ENCODE assay signal across 8 mouse cellular contexts in the genomic region with DNA sequence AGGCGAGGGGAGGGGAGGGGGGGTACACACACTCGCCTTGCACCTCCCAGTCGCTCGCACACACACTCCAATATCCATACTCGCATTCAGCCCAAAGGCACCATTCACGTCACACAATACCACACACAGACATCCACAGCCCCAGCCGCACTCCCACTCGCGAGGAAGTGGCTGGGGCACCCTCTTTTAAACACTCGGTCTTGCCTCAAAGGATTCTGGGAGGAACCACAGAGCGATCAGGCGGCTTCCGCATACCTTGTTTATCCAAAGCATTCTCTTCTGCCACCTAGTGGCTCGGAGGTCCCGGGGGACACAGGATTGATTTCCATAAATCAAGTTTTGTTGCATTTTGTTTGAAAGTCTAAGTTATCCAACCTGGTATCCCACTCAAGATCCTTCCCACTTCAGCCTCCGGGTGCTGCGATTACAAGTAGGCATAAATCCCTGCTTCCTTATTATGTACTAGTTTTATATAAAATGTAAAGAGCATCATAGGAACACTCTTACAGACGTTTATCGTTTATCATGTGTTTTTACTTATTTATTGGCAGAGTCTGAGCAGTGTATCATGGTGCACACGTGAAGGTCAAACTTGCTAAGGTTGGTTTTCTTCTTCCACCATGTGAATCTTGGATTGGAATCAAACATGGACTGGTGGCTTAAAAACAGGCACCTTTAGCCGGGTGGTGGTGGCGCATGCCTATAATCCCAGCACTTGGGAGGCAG. TPM values are rescaled to one million over a fixed set of nuclear protein-coding genes. Genes with fewer than 3 reads are reported as not detected.
A peak's percentile ranks its signal among the peaks of the same experiment; 100 is the strongest.
DNase-seq lines count a peak whose midpoint lies in the region; ATAC-seq lines count a peak whose summit lies in the region.

No protein-coding gene starts in this region.

- no peaks in the 10 kb centered on the region for H3K27me3 ChIP-seq in heart, embryonic 13.5 days (replicated peaks)
- H3K27me3 ChIP-seq in liver, embryonic 12.5 days (replicated peaks) = 0 out of 2 replicates have a peak, but pooled peaks cover 4% of the 10 kb centered on the region
- no peaks in the 10 kb centered on the region for H3K27me3 ChIP-seq in stomach, embryonic 15.5 days (replicated peaks)

- H3K4me1 ChIP-seq in heart, embryonic 13.5 days = peaks cover 5% of the 10 kb centered on the region
- peaks cover 40% of the 10 kb centered on the region for H3K4me1 ChIP-seq in liver, embryonic 12.5 days
- H3K4me1 ChIP-seq in stomach, embryonic 15.5 days = peaks cover 4% of the 10 kb centered on the region; the same call in 1 of the 2 replicates

- H3K9me3 ChIP-seq in heart, embryonic 13.5 days = no peaks in the 10 kb centered on the region
- H3K9me3 ChIP-seq in liver, embryonic 12.5 days (replicated peaks) = no peaks in the 10 kb centered on the region
- H3K9me3 ChIP-seq in stomach, embryonic 15.5 days = no peaks in the 10 kb centered on the region

- peak overlapping the region; percentile 86 for H3K4me2 ChIP-seq in heart, embryonic 13.5 days
- H3K4me2 ChIP-seq in liver, embryonic 12.5 days = peak overlapping the region; percentile 87
- peak overlapping the region; percentile 77 for H3K4me2 ChIP-seq in stomach, embryonic 15.5 days

- peak; percentile 97 for ATAC-seq in erythroid progenitor cell, adult 5-6 weeks (replicated peaks; ENCODE audit: low FRiP score, poor library complexity, severe bottlenecking)
- ATAC-seq in heart, embryonic 13.5 days (ENCODE audit: extremely low read depth, insufficient number of reproducible peaks, low FRiP score, low TSS enrichment) = peak; percentile 90
- peak; percentile 91 for ATAC-seq in liver, embryonic 12.5 days
- ATAC-seq in stomach, embryonic 15.5 days (ENCODE audit: insufficient read depth, low FRiP score, low read depth) = peak; percentile 97

- H3K4me3 ChIP-seq in heart, embryonic 13.5 days = peak overlapping the region; percentile 90
- H3K4me3 ChIP-seq in liver, embryonic 12.5 days = peak overlapping the region; percentile 79
- peak overlapping the region; percentile 89 for H3K4me3 ChIP-seq in stomach, embryonic 15.5 days (replicated peaks)

- peak overlapping the region; percentile 90 for H3K27ac ChIP-seq in heart, embryonic 13.5 days (replicated peaks)
- H3K27ac ChIP-seq in liver, embryonic 12.5 days = peak overlapping the region; percentile 84
- H3K27ac ChIP-seq in stomach, embryonic 15.5 days = peak overlapping the region; percentile 89

- peaks cover 31% of the 10 kb centered on the region for H3K36me3 ChIP-seq in heart, embryonic 13.5 days
- H3K36me3 ChIP-seq in liver, embryonic 12.5 days = peaks cover 29% of the 10 kb centered on the region
- H3K36me3 ChIP-seq in stomach, embryonic 15.5 days = peaks cover 19% of the 10 kb centered on the region

- peak; percentile 97 for DNase-seq in CD4-positive helper T cell, adult 2 months (ENCODE audit: low read depth, low spot score)
- peak; percentile 91 for DNase-seq in brain, embryonic 18.5 days (ENCODE audit: low read depth, low spot score)
- DNase-seq in kidney, postnatal 10 days = peak; percentile 95
- DNase-seq in natural killer cell, adult 2 months (ENCODE audit: low spot score in 2 of 2) = peak; percentile 94 to 95

- WGBS in heart, embryonic 13.5 days = 18% methylated on average over 21 of the region's 22 CpGs
- 18% methylated on average over 21 of the region's 22 CpGs for WGBS in liver, embryonic 12.5 days (ENCODE audit: insufficient replicate concordance)
- 16% methylated on average over 21 of the region's 22 CpGs for WGBS in stomach, embryonic 15.5 days

- H3K9ac ChIP-seq in heart, embryonic 13.5 days = peak overlapping the region; percentile 98
- H3K9ac ChIP-seq in liver, embryonic 12.5 days = peak overlapping the region; percentile 91
- H3K9ac ChIP-seq in stomach, embryonic 15.5 days = peak overlapping the region; percentile 99

RNA-seq across cellular contexts. Expression of a gene that starts 7.5 kb away (rescaled TPM):
- total RNA-seq in erythroid progenitor cell, adult 5-6 weeks (2015; ENCODE audit: low replicate concordance) = 9.7 and 13.0 TPM in 2 replicates
- 27.0 and 27.8 TPM in 2 replicates for total RNA-seq in erythroid progenitor cell, adult 5-6 weeks (2017; ENCODE audit: low replicate concordance)
- polyA plus RNA-seq in heart, embryonic 13.5 days (2015; fragmentation: Nextera tagmentation; extraction: Ambion mirVana) = 28.2 and 30.6 TPM in 2 replicates
- 17.8 and 19.8 TPM in 2 replicates for polyA plus RNA-seq in liver, embryonic 12.5 days (2016; fragmentation: Nextera tagmentation; extraction: Ambion mirVana)
- 38.3 and 40.0 TPM in 2 replicates for polyA plus RNA-seq in stomach, embryonic 15.5 days (2015; fragmentation: Nextera tagmentation; extraction: Ambion mirVana)

RNA-seq across cellular contexts. Expression of a gene that starts 16.7 kb away (rescaled TPM):
- 1.7 and 7.6 TPM in 2 replicates for total RNA-seq in erythroid progenitor cell, adult 5-6 weeks (2015; ENCODE audit: low replicate concordance)
- total RNA-seq in erythroid progenitor cell, adult 5-6 weeks (2017; ENCODE audit: low replicate concordance) = 4.1 and 5.1 TPM in 2 replicates
- 27.0 and 29.0 TPM in 2 replicates for polyA plus RNA-seq in heart, embryonic 13.5 days (2015; fragmentation: Nextera tagmentation; extraction: Ambion mirVana)
- 13.4 and 16.4 TPM in 2 replicates for polyA plus RNA-seq in liver, embryonic 12.5 days (2016; fragmentation: Nextera tagmentation; extraction: Ambion mirVana)
- polyA plus RNA-seq in stomach, embryonic 15.5 days (2015; fragmentation: Nextera tagmentation; extraction: Ambion mirVana) = 43.5 and 44.7 TPM in 2 replicates

RNA-seq across cellular contexts. Expression of a gene that starts 18.4 kb away (rescaled TPM):
- not detected in 2 replicates for total RNA-seq in erythroid progenitor cell, adult 5-6 weeks (2015; ENCODE audit: low replicate concordance)
- total RNA-seq in erythroid progenitor cell, adult 5-6 weeks (2017; ENCODE audit: low replicate concordance) = not detected in 2 replicates
- polyA plus RNA-seq in heart, embryonic 13.5 days (2015; fragmentation: Nextera tagmentation; extraction: Ambion mirVana) = 0.70 and 1.0 TPM in 2 replicates
- 0.08 and 0.13 TPM in 2 replicates for polyA plus RNA-seq in liver, embryonic 12.5 days (2016; fragmentation: Nextera tagmentation; extraction: Ambion mirVana)
- polyA plus RNA-seq in stomach, embryonic 15.5 days (2015; fragmentation: Nextera tagmentation; extraction: Ambion mirVana) = 33.7 and 45.1 TPM in 2 replicates

RNA-seq across cellular contexts. Expression of a gene that starts 20.8 kb away (rescaled TPM):
- not detected in 2 replicates for total RNA-seq in erythroid progenitor cell, adult 5-6 weeks (2015; ENCODE audit: low replicate concordance)
- total RNA-seq in erythroid progenitor cell, adult 5-6 weeks (2017; ENCODE audit: low replicate concordance) = not detected in 2 replicates
- not detected in 2 replicates for polyA plus RNA-seq in heart, embryonic 13.5 days (2015; fragmentation: Nextera tagmentation; extraction: Ambion mirVana)
- polyA plus RNA-seq in liver, embryonic 12.5 days (2016; fragmentation: Nextera tagmentation; extraction: Ambion mirVana) = not detected in 2 replicates
- polyA plus RNA-seq in stomach, embryonic 15.5 days (2015; fragmentation: Nextera tagmentation; extraction: Ambion mirVana) = 0.41 and 0.46 TPM in 2 replicates

RNA-seq across cellular contexts. Expression of a gene that starts 36.3 kb away (rescaled TPM):
- 1.3 and 2.9 TPM in 2 replicates for total RNA-seq in erythroid progenitor cell, adult 5-6 weeks (2015; ENCODE audit: low replicate concordance)
- total RNA-seq in erythroid progenitor cell, adult 5-6 weeks (2017; ENCODE audit: low replicate concordance) = 2.7 TPM in 1 of 2 replicates, not detected in the other
- 7.0 and 7.7 TPM in 2 replicates for polyA plus RNA-seq in heart, embryonic 13.5 days (2015; fragmentation: Nextera tagmentation; extraction: Ambion mirVana)
- 3.0 and 3.5 TPM in 2 replicates for polyA plus RNA-seq in liver, embryonic 12.5 days (2016; fragmentation: Nextera tagmentation; extraction: Ambion mirVana)
- polyA plus RNA-seq in stomach, embryonic 15.5 days (2015; fragmentation: Nextera tagmentation; extraction: Ambion mirVana) = 10.8 and 11.6 TPM in 2 replicates

Comparison
In these comparisons a context has a peak if more than half of its experiments do, and no peak if none do; other contexts are left out.
1. Peak in every context shown above with its lines: DNase-seq, ATAC-seq, H3K4me3 ChIP-seq and H3K27ac ChIP-seq.
2. RNA of a gene that starts 18.4 kb away (polyA plus RNA-seq): 33.7 to 45.1 TPM in stomach, embryonic 15.5 days; 0.70 to 1.0 TPM in heart, embryonic 13.5 days and 0.08 to 0.13 TPM in liver, embryonic 12.5 days; every median in the first group is over 10 times any median in the second.